ENCODE assay signal across 20 mouse cellular contexts in genomic region chr8:73750571-73750970, GRCm38 (mm10).
"Had no signal": no experiment of that assay in that cellular context is flagged by ENCODE, and none has a peak within 500 bp of the region (broad histone marks: within the 10 kb centered on the region; RNA-seq: fewer than 3 reads in every experiment).

No protein-coding gene starts in this region.

- H3K9ac ChIP-seq: limb, embryonic 12.5 days; limb, embryonic 15.5 days; liver, embryonic 12.5 days; liver, embryonic 15.5 days; lung, embryonic 15.5 days had no signal

- H3K4me3 ChIP-seq: layer of hippocampus, adult 2 months; left cerebral cortex, adult 2 months; limb, embryonic 12.5 days; limb, embryonic 15.5 days; liver, embryonic 12.5 days; liver, embryonic 15.5 days; lung, embryonic 15.5 days; megakaryocyte, embryonic 14.5 days had no signal

- H3K9me3 ChIP-seq: limb, embryonic 12.5 days; limb, embryonic 15.5 days; liver, embryonic 12.5 days; liver, embryonic 15.5 days; lung, embryonic 15.5 days; megakaryocyte, embryonic 14.5 days had no signal

- H3K36me3 ChIP-seq: limb, embryonic 12.5 days; limb, embryonic 15.5 days; liver, embryonic 12.5 days; liver, embryonic 15.5 days; lung, embryonic 15.5 days had no signal

- DNase-seq: layer of hippocampus, adult 9-11 months; layer of hippocampus, postnatal 36 days; left cerebral cortex, postnatal 4 days; lung, adult 18-20 months; lung, postnatal 10 days; lung, postnatal 4 days; midbrain, embryonic 14.5 days; thymus, adult 18-20 months; thymus, postnatal 14 days; thymus, postnatal 4 days had no signal

- H3K4me1 ChIP-seq: limb, embryonic 12.5 days; limb, embryonic 15.5 days; liver, embryonic 12.5 days; liver, embryonic 15.5 days; lung, embryonic 15.5 days; megakaryocyte, embryonic 14.5 days had no signal

- H3K27ac ChIP-seq: layer of hippocampus, adult 2 months; left cerebral cortex, adult 2 months; limb, embryonic 12.5 days; limb, embryonic 15.5 days; liver, embryonic 12.5 days; liver, embryonic 15.5 days; lung, embryonic 15.5 days had no signal

- H3K4me2 ChIP-seq: limb, embryonic 12.5 days; limb, embryonic 15.5 days; liver, embryonic 12.5 days; liver, embryonic 15.5 days; lung, embryonic 15.5 days; midbrain, embryonic 11.5 days had no signal

- H3K27me3 ChIP-seq: limb, embryonic 12.5 days; limb, embryonic 15.5 days; liver, embryonic 12.5 days; liver, embryonic 15.5 days; lung, embryonic 15.5 days; megakaryocyte, embryonic 14.5 days had no signal

- ATAC-seq: intestine, postnatal 0 days; liver, embryonic 12.5 days had no signal
